Comparison of ENCODE assay signal across 16 mouse cellular contexts in the genomic region with DNA sequence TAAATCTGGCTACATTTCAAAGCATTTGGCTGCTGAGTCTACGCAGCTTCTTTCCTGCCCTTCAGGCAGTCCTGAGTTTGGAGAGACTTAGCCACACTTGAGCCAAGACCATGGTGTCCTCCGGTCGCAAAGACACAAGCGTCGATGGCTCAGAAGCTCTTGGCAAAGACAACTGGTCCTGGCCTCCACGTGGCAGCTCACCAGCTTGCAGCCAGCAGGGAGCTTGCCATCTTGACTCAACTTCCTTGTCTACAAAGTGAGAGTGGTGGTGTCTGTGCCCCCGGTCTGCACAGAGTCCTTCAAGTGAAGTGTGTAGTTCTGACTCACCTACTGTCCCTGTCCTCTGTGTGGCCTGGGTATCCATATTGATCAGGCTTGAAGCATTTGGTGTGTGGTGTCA.
"Had no signal": no experiment of that assay in that cellular context is flagged by ENCODE, and none has a peak within 500 bp of the region (broad histone marks: within the 10 kb centered on the region; RNA-seq: fewer than 3 reads in every experiment).

No protein-coding gene starts in this region.

- DNase-seq: cerebellum, adult 18-20 months; cerebellum, adult 2 months; cerebellum, adult 8-10 months; cerebellum, adult 9-11 months; cerebellum, postnatal 25 days; cerebellum, postnatal 36 days; embryo, embryonic 11 days; forebrain, postnatal 0 days; gastrocnemius, adult 2 months; gastrocnemius, postnatal 10 days; gastrocnemius, postnatal 14 days; gastrocnemius, postnatal 25 days; gastrocnemius, postnatal 36 days; heart, adult 11 months; heart, adult 18-20 months; heart, adult 2 months had no signal
